Mouse (Mus musculus): ENCODE measurements around the gene Ctdspl. TPM values are rescaled to one million over a fixed set of nuclear protein-coding genes. Genes with fewer than 3 reads are reported as not detected.

The Ctdspl gene
- polyA plus RNA-seq, 1 experiment from 2014 or later = 11.7 TPM

GRCm38 (mm10) chr9:119037076-119037730, 111.0 kb downstream of the Ctdspl start:
- ATAC-seq (ENCODE audit: low FRiP score) = no peak
- H3K36me3 ChIP-seq = peaks cover 8% of the 10 kb centered on the region; the same call in 1 of the 2 replicates

GRCm38 (mm10) chr9:119038574-119038973, 112.3 kb downstream of the Ctdspl start:
- H3K27ac ChIP-seq = no peak overlapping the region
- no peak overlapping the region for H3K4me2 ChIP-seq (replicated peaks)
- peaks cover 26% of the 10 kb centered on the region for H3K4me1 ChIP-seq
- 93% methylated on average over 3 of the region's 3 CpGs for WGBS
- H3K9ac ChIP-seq = no peak overlapping the region
- H3K9me3 ChIP-seq (replicated peaks) = no peaks in the 10 kb centered on the region
- ATAC-seq (ENCODE audit: low FRiP score) = no peak
- peaks cover 8% of the 10 kb centered on the region; the same call in 1 of the 2 replicates for H3K36me3 ChIP-seq
- no peak overlapping the region for H3K4me3 ChIP-seq
- no peaks in the 10 kb centered on the region for H3K27me3 ChIP-seq

More at GRCm38 (mm10) chr9:119037076-119037730, 111.0 kb downstream of the Ctdspl start:
- Histone ChIP-seq H3K4me3 (no peak overlapping the region), H3K9me3 (replicated peaks) (no peaks in the 10 kb centered on the region), H3K4me2 (replicated peaks) (no peak overlapping the region), H3K27me3 (no peaks in the 10 kb centered on the region), H3K9ac (no peak overlapping the region), H3K27ac (0 out of 2 replicates have a peak overlapping the region, but pooled peaks have one; percentile 40), H3K4me1 (peaks cover 38% of the 10 kb centered on the region)
- 79% methylated on average over 15 of the region's 15 CpGs for WGBS

- H3K4me2 ChIP-seq (replicated peaks) = no peak overlapping the region
- no peak for ATAC-seq (ENCODE audit: low FRiP score)
- no peak overlapping the region for H3K4me3 ChIP-seq
- H3K9me3 ChIP-seq (replicated peaks) = no peaks in the 10 kb centered on the region
- H3K27ac ChIP-seq = no peak overlapping the region
- H3K4me1 ChIP-seq = peaks cover 11% of the 10 kb centered on the region; the same call in 1 of the 2 replicates
- H3K27me3 ChIP-seq = no peaks in the 10 kb centered on the region
- H3K36me3 ChIP-seq = peaks cover 8% of the 10 kb centered on the region; the same call in 1 of the 2 replicates
- WGBS = 96% methylated on average over 15 of the region's 15 CpGs
- H3K9ac ChIP-seq = no peak overlapping the region
Measured at GRCm38 (mm10) chr9:119040101-119040775, 114.0 kb downstream of the Ctdspl start.

GRCm38 (mm10) chr9:119048182-119048903, 122.1 kb downstream of the Ctdspl start:
- H3K4me3 ChIP-seq = no peak overlapping the region
- H3K27me3 ChIP-seq = peaks cover 14% of the 10 kb centered on the region; the same call in 1 of the 2 replicates
- H3K4me1 ChIP-seq = peaks cover 17% of the 10 kb centered on the region
- no peak overlapping the region for H3K9ac ChIP-seq
- no peak for ATAC-seq (ENCODE audit: low FRiP score)
- no peaks in the 10 kb centered on the region for H3K9me3 ChIP-seq (replicated peaks)
- WGBS = 84% methylated on average over 11 of the region's 11 CpGs
- H3K27ac ChIP-seq = no peak overlapping the region
- no peaks in the 10 kb centered on the region for H3K36me3 ChIP-seq
- H3K4me2 ChIP-seq (replicated peaks) = no peak overlapping the region

- no peak overlapping the region for H3K4me2 ChIP-seq (replicated peaks)
- no peak for ATAC-seq (ENCODE audit: low FRiP score)
- 82% methylated on average over 2 of the region's 2 CpGs for WGBS
Measured at GRCm38 (mm10) chr9:119051158-119051557, 124.9 kb downstream of the Ctdspl start.

GRCm38 (mm10) chr9:119052154-119052944, 126.1 kb downstream of the Ctdspl start, which contains the start of gene Vill:
Gene Vill (plus strand): TSS chr9:119052778.
- Histone ChIP-seq H3K4me3 (peak within 1 kb of the TSS; percentile 32), H3K4me1 (peaks cover 21% of the 10 kb centered on the region), H3K4me2 (replicated peaks) (peak within 1 kb of the TSS; percentile 54), H3K9ac (no peak within 1 kb of the TSS; the same call in 1 of the 2 replicates), H3K9me3 (replicated peaks) (no peaks in the 10 kb centered on the region), H3K27ac (peak within 1 kb of the TSS; percentile 26; the same call in 1 of the 2 replicates), H3K27me3 (peaks cover 23% of the 10 kb centered on the region), H3K36me3 (no peaks in the 10 kb centered on the region)
- ATAC-seq (ENCODE audit: low FRiP score) = peak; percentile 63
- WGBS = 19% methylated on average over 22 of the region's 22 CpGs

More at GRCm38 (mm10) chr9:119051158-119051557, 124.9 kb downstream of the Ctdspl start:
- H3K27me3 ChIP-seq = peaks cover 23% of the 10 kb centered on the region
- no peak overlapping the region for H3K27ac ChIP-seq
- H3K9me3 ChIP-seq (replicated peaks) = no peaks in the 10 kb centered on the region
- peaks cover 20% of the 10 kb centered on the region for H3K4me1 ChIP-seq
- no peaks in the 10 kb centered on the region for H3K36me3 ChIP-seq
- no peak overlapping the region for H3K4me3 ChIP-seq
- no peak overlapping the region; the same call in 1 of the 2 replicates for H3K9ac ChIP-seq

- H3K27ac ChIP-seq = no peak overlapping the region
- H3K4me2 ChIP-seq (replicated peaks) = no peak overlapping the region
- no peak overlapping the region for H3K4me3 ChIP-seq
- no peak for ATAC-seq (ENCODE audit: low FRiP score)
- peaks cover 23% of the 10 kb centered on the region for H3K27me3 ChIP-seq
- no peaks in the 10 kb centered on the region for H3K9me3 ChIP-seq (replicated peaks)
- H3K9ac ChIP-seq = no peak overlapping the region
- H3K4me1 ChIP-seq = peaks cover 21% of the 10 kb centered on the region
- H3K36me3 ChIP-seq = no peaks in the 10 kb centered on the region
- 79% methylated on average over 9 of the region's 9 CpGs for WGBS
Measured at GRCm38 (mm10) chr9:119053964-119054576, 127.8 kb downstream of the Ctdspl start.

- H3K4me3 ChIP-seq = no peak overlapping the region
- no peaks in the 10 kb centered on the region for H3K36me3 ChIP-seq
- ATAC-seq (ENCODE audit: low FRiP score) = no peak
- H3K4me2 ChIP-seq (replicated peaks) = no peak overlapping the region
- peaks cover 21% of the 10 kb centered on the region for H3K4me1 ChIP-seq
- H3K27ac ChIP-seq = no peak overlapping the region
- 84% methylated on average over 4 of the region's 4 CpGs for WGBS
- peaks cover 23% of the 10 kb centered on the region for H3K27me3 ChIP-seq
- no peaks in the 10 kb centered on the region for H3K9me3 ChIP-seq (replicated peaks)
- H3K9ac ChIP-seq = no peak overlapping the region
Measured at GRCm38 (mm10) chr9:119055336-119055735, 129.1 kb downstream of the Ctdspl start.

GRCm38 (mm10) chr9:119058245-119058644, 132.0 kb downstream of the Ctdspl start:
- peaks cover 4% of the 10 kb centered on the region for H3K4me1 ChIP-seq
- H3K4me2 ChIP-seq (replicated peaks) = no peak overlapping the region
- 88% methylated on average over 7 of the region's 7 CpGs for WGBS
- H3K36me3 ChIP-seq = no peaks in the 10 kb centered on the region
- ATAC-seq (ENCODE audit: low FRiP score) = no peak
- no peaks in the 10 kb centered on the region for H3K9me3 ChIP-seq (replicated peaks)
- H3K27ac ChIP-seq = no peak overlapping the region
- peaks cover 10% of the 10 kb centered on the region for H3K27me3 ChIP-seq
- H3K9ac ChIP-seq = no peak overlapping the region
- no peak overlapping the region for H3K4me3 ChIP-seq

GRCm38 (mm10) chr9:119060701-119061100, 134.4 kb downstream of the Ctdspl start:
- Histone ChIP-seq H3K9me3 (replicated peaks) (no peaks in the 10 kb centered on the region), H3K36me3 (no peaks in the 10 kb centered on the region), H3K4me1 (peaks cover 3% of the 10 kb centered on the region; the same call in 1 of the 2 replicates), H3K27me3 (no peaks in the 10 kb centered on the region), H3K4me3 (no peak overlapping the region), H3K4me2 (replicated peaks) (no peak overlapping the region), H3K27ac (no peak overlapping the region), H3K9ac (no peak overlapping the region)
- ATAC-seq (ENCODE audit: low FRiP score) = no peak
- 93% methylated on average over 10 of the region's 10 CpGs for WGBS

- H3K9me3 ChIP-seq (replicated peaks) = no peaks in the 10 kb centered on the region
- no peaks in the 10 kb centered on the region for H3K36me3 ChIP-seq
- H3K27me3 ChIP-seq = no peaks in the 10 kb centered on the region
- H3K9ac ChIP-seq = no peak overlapping the region
- 31% methylated on average over 19 of the region's 19 CpGs for WGBS
- no peak overlapping the region for H3K27ac ChIP-seq
- no peak overlapping the region for H3K4me2 ChIP-seq (replicated peaks)
- ATAC-seq (ENCODE audit: low FRiP score) = no peak
- no peaks in the 10 kb centered on the region for H3K4me1 ChIP-seq
- H3K4me3 ChIP-seq = no peak overlapping the region
Measured at GRCm38 (mm10) chr9:119063036-119063644, 136.9 kb downstream of the Ctdspl start.

Data from hindbrain, embryonic 12.5 days (tissue).